Mouse (Mus musculus) neural tube, embryonic 15.5 days (tissue): ENCODE measurements around the gene Trem3. TPM values are rescaled to one million over a fixed set of nuclear protein-coding genes. Genes with fewer than 3 reads are reported as not detected.

ENCODE experiments used
- ATAC-seq: fragments of 200-750 bp; cut with Nextera tagmentation; 2 replicates; pipeline ENCODE4 v1.8.0; 2017; ENCODE audit warnings: mild to moderate bottlenecking, moderate TSS enrichment, moderate library complexity; ENCODE audit not compliant: low FRiP score
- H3K27ac ChIP-seq: fragments of 300-500 bp; sonication (generic); replicated peaks from 2 replicates; pipeline ENCODE4 v1.5.1; 2015; ENCODE audit warnings: mild to moderate bottlenecking, inconsistent platforms
- H3K27me3 ChIP-seq: fragments of 300-500 bp; sonication (generic); replicated peaks from 2 replicates; pipeline ENCODE4 v1.6.1; 2015; ENCODE audit warnings: inconsistent platforms
- H3K36me3 ChIP-seq: fragments of 300-500 bp; sonication (generic); 2 replicates; pipeline ENCODE4 v1.6.1; 2015; ENCODE audit warnings: inconsistent platforms
- H3K4me1 ChIP-seq: fragments of 300-500 bp; sonication (generic); 2 replicates; pipeline ENCODE4 v1.6.1; 2015; ENCODE audit warnings: inconsistent platforms
- H3K4me2 ChIP-seq: fragments of 300-500 bp; sonication (generic); 2 replicates; pipeline ENCODE4 v1.6.1; 2015; ENCODE audit warnings: inconsistent platforms, mild to moderate bottlenecking, moderate library complexity
- H3K4me3 ChIP-seq: fragments of 300-500 bp; sonication (generic); replicated peaks from 2 replicates; pipeline ENCODE4 v1.5.1; 2015; ENCODE audit warnings: mild to moderate bottlenecking, inconsistent platforms
- H3K9ac ChIP-seq: fragments of 300-500 bp; sonication (generic); replicated peaks from 2 replicates; pipeline ENCODE4 v1.6.1; 2015; ENCODE audit warnings: mild to moderate bottlenecking, inconsistent platforms
- H3K9me3 ChIP-seq: fragments of 300-500 bp; sonication (generic); replicated peaks from 2 replicates; pipeline ENCODE4 v1.6.1; 2016; ENCODE audit warnings: inconsistent platforms
- WGBS: fragments of 180-500 bp; shearing (Covaris S2); methylation state at CpG from one replicate; pipeline ENCODE4 v1.1.7; 2015; ENCODE audit warnings: mixed read lengths; 5-methylcytosine and 5-hydroxymethylcytosine counted together
- polyA plus RNA-seq: library from polyadenylated mRNA; unstranded; fragments of >200 nt; fragmentation: Nextera tagmentation; extraction: Ambion mirVana; gene quantifications from 2 replicates; pipeline ENCODE4 v1.2.1, GENCODE M21; 2015

Trem3 gene
- polyA plus RNA-seq: 0.18 TPM in 1 of 2 replicates, not detected in the other

- ATAC-seq: no peak
- H3K27ac ChIP-seq: no peak within 1 kb of the TSS
- 77% methylated on average over 11 of the region's 11 CpGs for WGBS
- no peak within 1 kb of the TSS for H3K9ac ChIP-seq
- no peaks in the 10 kb centered on the region for H3K4me1 ChIP-seq
- H3K4me2 ChIP-seq: no peak within 1 kb of the TSS
- no peaks in the 10 kb centered on the region for H3K9me3 ChIP-seq
- no peaks in the 10 kb centered on the region for H3K27me3 ChIP-seq
- no peak within 1 kb of the TSS for H3K4me3 ChIP-seq
- H3K36me3 ChIP-seq: no peaks in the 10 kb centered on the region
Measured at GRCm38 (mm10) chr17:48247221-48247928, at the start of gene Trem3. Trem3 (plus strand) TSS chr17:48247777.

GRCm38 (mm10) chr17:48203086-48203485, 44.5 kb upstream of the Trem3 start:
- Histone ChIP-seq H3K36me3 (no peaks in the 10 kb centered on the region), H3K9ac (no peak overlapping the region), H3K9me3 (no peaks in the 10 kb centered on the region), H3K4me3 (no peak overlapping the region), H3K4me2 (no peak overlapping the region), H3K27me3 (no peaks in the 10 kb centered on the region), H3K4me1 (no peaks in the 10 kb centered on the region), H3K27ac (no peak overlapping the region)
- 94% methylated on average over 12 of the region's 12 CpGs for WGBS
- no peak for ATAC-seq

- Histone ChIP-seq H3K9ac (no peak overlapping the region), H3K4me2 (no peak overlapping the region), H3K36me3 (no peaks in the 10 kb centered on the region), H3K4me3 (no peak overlapping the region), H3K27me3 (no peaks in the 10 kb centered on the region), H3K27ac (no peak overlapping the region), H3K9me3 (no peaks in the 10 kb centered on the region), H3K4me1 (no peaks in the 10 kb centered on the region)
- no peak for ATAC-seq
- WGBS: 96% methylated on average over 12 of the region's 12 CpGs
Measured at GRCm38 (mm10) chr17:48212596-48212995, 35.0 kb upstream of the Trem3 start.

DNA sequence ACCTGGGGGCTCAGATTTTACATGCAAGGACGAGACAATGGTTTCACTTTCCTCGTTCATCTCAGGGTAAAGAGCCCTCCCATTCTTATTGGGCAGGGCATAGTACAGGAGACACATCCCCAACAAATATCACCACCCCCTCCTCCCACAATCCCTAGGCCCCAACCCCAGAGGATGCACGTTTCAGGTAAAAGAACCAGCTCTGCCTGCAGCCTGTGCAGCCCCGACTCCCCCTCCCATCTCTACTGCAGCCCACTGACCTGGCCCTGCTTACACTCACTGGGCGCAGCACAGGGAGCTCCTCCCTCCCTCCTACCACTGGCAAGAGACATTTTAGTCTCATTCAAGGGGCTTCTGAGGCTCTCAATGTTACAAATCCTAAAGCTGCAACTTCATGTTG, 34.1 kb upstream of the Trem3 start:
- Histone ChIP-seq H3K9ac (no peak overlapping the region), H3K27me3 (no peaks in the 10 kb centered on the region), H3K4me3 (no peak overlapping the region), H3K4me2 (no peak overlapping the region), H3K4me1 (no peaks in the 10 kb centered on the region), H3K36me3 (no peaks in the 10 kb centered on the region), H3K9me3 (no peaks in the 10 kb centered on the region), H3K27ac (no peak overlapping the region)
- no peak for ATAC-seq
- 77% methylated on average over 5 of the region's 5 CpGs for WGBS

DNA sequence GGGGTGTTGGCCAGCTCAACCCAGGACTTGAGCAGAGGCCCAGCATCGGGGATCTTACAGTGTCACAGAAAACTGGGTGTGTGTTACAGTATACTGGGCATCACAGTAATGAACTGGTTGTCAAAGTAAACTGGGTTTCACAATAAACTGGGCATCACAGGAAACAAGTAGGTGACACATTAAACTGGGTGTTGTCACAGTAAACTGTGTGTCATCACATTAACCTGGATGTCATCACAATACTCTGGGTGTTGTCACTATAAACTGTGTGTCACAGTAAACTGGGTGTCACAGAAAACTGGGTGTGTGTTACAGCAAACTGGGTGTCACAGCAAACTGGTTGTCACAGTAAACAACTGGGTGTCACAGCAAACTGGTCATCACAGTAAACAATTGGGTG, 32.1 kb upstream of the Trem3 start:
- 91% methylated on average over 1 of the region's 1 CpGs for WGBS
- Histone ChIP-seq H3K4me2 (no peak overlapping the region), H3K36me3 (no peaks in the 10 kb centered on the region), H3K27ac (no peak overlapping the region), H3K4me1 (no peaks in the 10 kb centered on the region), H3K9ac (no peak overlapping the region), H3K9me3 (no peaks in the 10 kb centered on the region), H3K4me3 (no peak overlapping the region), H3K27me3 (no peaks in the 10 kb centered on the region)
- ATAC-seq: no peak

DNA sequence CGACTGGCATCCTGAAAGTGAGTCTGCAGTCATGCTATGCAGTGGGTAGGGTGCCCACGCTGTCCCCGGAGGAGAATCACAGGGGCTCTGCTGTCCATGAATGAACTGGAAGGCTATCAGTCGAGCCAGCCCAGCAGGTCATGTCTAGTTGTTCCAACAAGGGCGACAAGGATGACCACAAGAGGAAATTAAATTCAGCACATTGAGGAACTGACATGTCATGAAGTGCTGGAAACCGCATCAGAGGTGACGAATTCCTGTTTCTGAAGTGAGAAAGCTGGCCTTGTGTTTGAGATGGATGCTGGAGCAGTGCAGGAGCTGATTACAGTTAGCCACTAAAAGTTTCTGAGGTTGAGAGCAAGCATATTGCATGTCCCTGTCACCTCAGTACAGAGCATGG, 16.9 kb upstream of the Trem3 start:
- H3K27ac ChIP-seq: no peak overlapping the region
- no peaks in the 10 kb centered on the region for H3K4me1 ChIP-seq
- ATAC-seq: no peak
- 87% methylated on average over 7 of the region's 7 CpGs for WGBS
- no peak overlapping the region for H3K4me2 ChIP-seq
- no peaks in the 10 kb centered on the region for H3K36me3 ChIP-seq
- H3K9ac ChIP-seq: no peak overlapping the region
- no peaks in the 10 kb centered on the region for H3K9me3 ChIP-seq
- no peaks in the 10 kb centered on the region for H3K27me3 ChIP-seq
- no peak overlapping the region for H3K4me3 ChIP-seq

GRCm38 (mm10) chr17:48232518-48232917, 15.1 kb upstream of the Trem3 start, which contains the start of gene Trem1:
Trem1 (plus strand) TSS chr17:48232768.
- no peak for ATAC-seq
- Histone ChIP-seq H3K36me3 (no peaks in the 10 kb centered on the region), H3K27ac (no peak within 1 kb of the TSS), H3K4me1 (no peaks in the 10 kb centered on the region), H3K9ac (no peak within 1 kb of the TSS), H3K4me2 (no peak within 1 kb of the TSS), H3K27me3 (no peaks in the 10 kb centered on the region), H3K9me3 (no peaks in the 10 kb centered on the region), H3K4me3 (no peak within 1 kb of the TSS)
- WGBS: 88% methylated on average over 6 of the region's 6 CpGs

DNA sequence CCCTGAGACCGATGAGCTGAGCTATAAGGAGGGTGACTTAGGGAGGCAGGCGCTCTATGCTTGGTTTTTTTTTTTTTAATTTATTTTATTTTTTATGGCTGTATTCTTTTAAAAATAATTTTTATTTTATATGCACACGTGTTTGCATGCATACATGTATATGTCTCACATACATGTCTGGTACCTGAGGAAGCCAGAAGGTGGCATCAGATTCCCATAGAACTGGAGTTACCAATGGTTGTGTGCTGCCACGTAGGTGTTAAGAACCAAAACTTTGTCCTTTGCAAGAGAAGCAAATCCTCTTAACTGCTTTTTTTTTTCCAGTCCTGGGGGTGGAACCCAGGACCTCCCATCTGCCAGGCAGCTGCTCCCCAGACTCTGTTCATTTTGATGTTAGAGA, 13.8 kb upstream of the Trem3 start:
- no peak for ATAC-seq
- H3K9me3 ChIP-seq: peaks cover 4% of the 10 kb centered on the region; the same call in 1 of the 2 replicates
- 90% methylated on average over 4 of the region's 4 CpGs for WGBS
- H3K4me2 ChIP-seq: no peak overlapping the region
- H3K4me3 ChIP-seq: no peak overlapping the region
- no peaks in the 10 kb centered on the region for H3K27me3 ChIP-seq
- H3K27ac ChIP-seq: no peak overlapping the region
- H3K36me3 ChIP-seq: no peaks in the 10 kb centered on the region
- no peak overlapping the region for H3K9ac ChIP-seq
- no peaks in the 10 kb centered on the region for H3K4me1 ChIP-seq

DNA sequence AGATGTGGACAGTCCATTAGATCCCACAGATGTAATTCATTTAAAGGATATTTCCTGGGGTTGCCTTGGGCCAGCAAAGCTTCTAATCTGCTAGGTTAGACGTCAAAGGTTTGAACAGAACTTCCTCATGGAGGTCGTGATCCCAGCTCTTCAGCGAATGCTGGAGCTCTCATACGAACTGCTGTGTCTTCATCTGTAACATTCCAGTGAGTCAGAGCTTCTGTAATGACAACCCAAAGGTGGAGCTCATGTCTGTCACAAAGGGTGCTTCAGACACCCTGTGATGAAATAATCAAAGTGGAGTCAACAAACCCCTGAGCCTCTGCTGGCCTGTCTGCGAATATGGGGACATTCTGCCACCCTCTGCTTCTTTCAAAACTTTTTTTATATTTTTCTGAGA, 13.0 kb upstream of the Trem3 start:
- no peak for ATAC-seq
- H3K27me3 ChIP-seq: no peaks in the 10 kb centered on the region
- peaks cover 4% of the 10 kb centered on the region; the same call in 1 of the 2 replicates for H3K9me3 ChIP-seq
- H3K4me2 ChIP-seq: no peak overlapping the region
- H3K27ac ChIP-seq: no peak overlapping the region
- H3K9ac ChIP-seq: no peak overlapping the region
- H3K4me3 ChIP-seq: no peak overlapping the region
- H3K4me1 ChIP-seq: no peaks in the 10 kb centered on the region
- WGBS: 85% methylated on average over 5 of the region's 5 CpGs
- H3K36me3 ChIP-seq: no peaks in the 10 kb centered on the region

GRCm38 (mm10) chr17:48235773-48236370, 11.7 kb upstream of the Trem3 start:
- Histone ChIP-seq H3K4me2 (no peak overlapping the region), H3K9me3 (peaks cover 4% of the 10 kb centered on the region; the same call in 1 of the 2 replicates), H3K27ac (no peak overlapping the region), H3K36me3 (no peaks in the 10 kb centered on the region), H3K9ac (no peak overlapping the region), H3K27me3 (no peaks in the 10 kb centered on the region), H3K4me3 (no peak overlapping the region), H3K4me1 (no peaks in the 10 kb centered on the region)
- WGBS: 34% methylated on average over 4 of the region's 4 CpGs
- ATAC-seq: no peak

DNA sequence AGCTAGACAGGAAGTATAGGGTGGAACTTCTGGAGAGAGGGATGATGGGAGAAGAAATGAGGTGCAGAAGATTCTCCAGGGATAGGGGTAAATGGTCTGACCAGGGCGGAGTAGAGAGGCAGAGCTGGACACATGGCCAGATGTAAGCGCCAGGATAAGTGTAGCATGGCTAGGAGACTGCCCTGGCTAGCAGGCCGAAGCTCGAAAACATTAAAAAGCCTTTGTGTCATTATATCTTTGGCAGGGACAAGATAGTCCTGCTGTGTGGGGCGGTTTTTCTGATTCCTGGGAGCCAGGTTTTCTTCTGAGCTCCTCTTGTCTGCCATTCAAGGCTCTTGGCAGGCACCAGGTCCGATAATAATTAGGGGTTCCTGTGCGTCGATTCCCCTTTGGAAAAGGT, 10.0 kb upstream of the Trem3 start:
- ATAC-seq: no peak
- 92% methylated on average over 8 of the region's 8 CpGs for WGBS
- H3K9me3 ChIP-seq: peaks cover 4% of the 10 kb centered on the region; the same call in 1 of the 2 replicates
- no peaks in the 10 kb centered on the region for H3K4me1 ChIP-seq
- no peak overlapping the region for H3K4me2 ChIP-seq
- no peak overlapping the region for H3K9ac ChIP-seq
- no peak overlapping the region for H3K4me3 ChIP-seq
- no peak overlapping the region for H3K27ac ChIP-seq
- no peaks in the 10 kb centered on the region for H3K36me3 ChIP-seq
- no peaks in the 10 kb centered on the region for H3K27me3 ChIP-seq

DNA sequence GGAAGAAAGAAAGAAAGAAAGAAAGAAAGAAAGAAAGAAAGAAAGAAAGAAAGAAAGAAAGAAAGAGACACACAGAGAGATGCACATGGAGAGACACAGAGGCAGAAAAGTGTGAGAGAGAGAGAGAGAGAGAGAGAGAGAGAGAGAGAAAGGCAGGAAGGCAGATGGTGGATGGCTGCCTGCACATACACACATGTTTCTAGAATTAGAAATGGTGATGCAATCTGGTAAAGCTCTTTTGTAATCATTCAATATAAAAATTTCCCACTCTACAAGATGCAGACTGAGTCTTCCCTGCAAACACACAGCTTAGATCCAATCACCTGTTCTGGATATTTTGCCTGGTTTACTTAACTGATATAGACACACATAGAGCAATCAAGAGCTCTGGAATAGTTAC, 1.5 kb downstream of the Trem3 start:
- no peaks in the 10 kb centered on the region for H3K9me3 ChIP-seq
- H3K4me1 ChIP-seq: no peaks in the 10 kb centered on the region
- H3K36me3 ChIP-seq: no peaks in the 10 kb centered on the region
- H3K27me3 ChIP-seq: no peaks in the 10 kb centered on the region
- no peak for ATAC-seq
- no peak overlapping the region for H3K9ac ChIP-seq
- H3K4me2 ChIP-seq: no peak overlapping the region
- H3K27ac ChIP-seq: no peak overlapping the region
- H3K4me3 ChIP-seq: no peak overlapping the region
